Mouse (Mus musculus): ENCODE measurements around the gene Als2cl. TPM values are rescaled to one million over a fixed set of nuclear protein-coding genes. Genes with fewer than 3 reads are reported as not detected.

The Als2cl gene
- polyA plus RNA-seq, 1 experiment from 2014 or later, result 1.1 TPM

DNA sequence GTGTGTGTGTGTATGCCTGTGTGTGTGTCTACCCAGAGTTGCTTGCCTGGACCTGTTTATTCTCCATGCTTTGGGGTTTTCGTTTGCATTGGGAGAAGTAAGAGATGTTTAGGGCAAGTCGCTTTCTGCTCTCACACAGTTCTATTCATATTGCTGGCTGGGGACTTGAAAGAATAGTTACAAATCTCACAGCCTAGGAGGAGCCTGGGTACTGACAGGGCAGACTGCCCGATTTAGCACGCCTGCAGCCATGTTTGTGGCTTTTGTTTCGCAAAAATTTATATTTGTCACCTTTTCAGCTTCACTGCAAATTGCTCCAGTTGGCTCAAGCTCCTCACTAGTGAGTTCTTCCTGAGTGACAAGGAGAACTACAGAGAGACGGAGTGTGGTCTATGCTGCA lies 51.9 kb downstream of the Als2cl start:
- no peaks in the 10 kb centered on the region for H3K36me3 ChIP-seq (ENCODE audit: control insufficient read depth, insufficient read depth)

DNA sequence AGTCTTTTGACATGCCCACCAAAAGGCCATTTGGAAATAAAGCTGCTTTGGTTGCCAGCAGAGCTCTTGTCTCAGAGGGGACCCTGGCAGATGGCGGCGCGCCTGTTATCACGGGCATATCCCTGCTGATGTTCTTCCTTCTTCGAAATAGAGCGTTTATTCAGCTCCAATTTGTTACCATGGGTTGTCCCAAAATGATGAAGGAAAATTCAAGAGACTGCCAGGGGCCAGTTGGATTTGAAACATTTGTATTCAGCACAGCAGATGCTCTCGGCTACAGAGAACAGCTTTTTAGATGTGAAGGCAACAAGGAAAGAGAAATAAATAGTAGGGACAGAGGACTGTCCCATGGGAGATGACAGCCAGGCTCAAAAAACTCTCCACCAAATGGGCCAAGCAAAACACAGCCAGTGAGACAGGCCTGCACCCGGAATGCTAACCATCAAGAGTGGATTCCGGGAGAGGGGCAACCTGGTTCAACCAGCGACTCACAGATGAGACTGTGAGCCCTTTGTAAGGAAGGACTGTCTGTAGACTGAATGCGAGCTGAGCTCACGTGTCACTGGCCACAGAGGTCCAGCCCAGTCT lies 54.3 kb downstream of the Als2cl start:
- H3K27me3 ChIP-seq (replicated peaks; ENCODE audit: control insufficient read depth, insufficient read depth, low read length), result no peaks in the 10 kb centered on the region
- no peak overlapping the region for H3K4me3 ChIP-seq (replicated peaks; ENCODE audit: low read length)
- H3K9me3 ChIP-seq (ENCODE audit: control insufficient read depth, low read length), result no peaks in the 10 kb centered on the region
- H3K4me1 ChIP-seq (replicated peaks; ENCODE audit: control insufficient read depth, insufficient read depth, low read length), result 0 out of 2 replicates have a peak, but pooled peaks cover 6% of the 10 kb centered on the region
- H3K27ac ChIP-seq (ENCODE audit: low read length), result no peak overlapping the region
- H3K36me3 ChIP-seq (ENCODE audit: control insufficient read depth, insufficient read depth), result no peaks in the 10 kb centered on the region
- WGBS, result 72% methylated on average over 12 of the region's 12 CpGs
- peak; percentile 50; the same call in 1 of the 2 replicates for ATAC-seq
- H3K9ac ChIP-seq (replicated peaks; ENCODE audit: low read depth, low read length), result no peak overlapping the region
- H3K4me2 ChIP-seq (ENCODE audit: low read length), result no peak overlapping the region

More for the DNA sequence above, 51.9 kb downstream of the Als2cl start:
- no peaks in the 10 kb centered on the region for H3K27me3 ChIP-seq (replicated peaks; ENCODE audit: control insufficient read depth, insufficient read depth, low read length)
- no peak for ATAC-seq
- H3K4me3 ChIP-seq (replicated peaks; ENCODE audit: low read length), result no peak overlapping the region
- H3K4me1 ChIP-seq (replicated peaks; ENCODE audit: control insufficient read depth, insufficient read depth, low read length), result 0 out of 2 replicates have a peak, but pooled peaks cover 6% of the 10 kb centered on the region
- no peak overlapping the region for H3K4me2 ChIP-seq (ENCODE audit: low read length)
- no peak overlapping the region for H3K9ac ChIP-seq (replicated peaks; ENCODE audit: low read depth, low read length)
- WGBS, result 43% methylated on average over 6 of the region's 6 CpGs
- no peak overlapping the region for H3K27ac ChIP-seq (ENCODE audit: low read length)
- H3K9me3 ChIP-seq (ENCODE audit: control insufficient read depth, low read length), result no peaks in the 10 kb centered on the region

DNA sequence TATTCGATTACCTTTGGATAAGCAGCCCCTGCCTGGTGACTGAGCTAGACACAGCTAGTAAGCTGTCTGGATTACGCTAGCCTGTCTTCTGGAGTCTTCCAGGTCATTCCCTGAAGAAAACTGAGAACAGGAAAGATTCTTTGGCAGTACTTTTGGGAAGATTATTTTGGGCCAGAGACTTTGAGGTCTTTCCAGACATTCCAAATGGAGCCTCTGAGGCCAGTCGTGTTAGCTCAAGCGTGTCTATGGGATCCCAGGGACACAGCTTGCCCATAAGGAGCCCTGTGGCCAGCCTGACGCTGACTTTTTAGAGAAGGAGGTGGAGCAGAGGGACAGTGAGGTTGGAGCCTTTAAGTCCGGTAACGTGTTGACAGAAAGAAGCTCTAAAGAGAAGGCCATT lies 56.3 kb downstream of the Als2cl start:
- 86% methylated on average over 7 of the region's 7 CpGs for WGBS
- no peak overlapping the region for H3K9ac ChIP-seq (replicated peaks; ENCODE audit: low read depth, low read length)

DNA sequence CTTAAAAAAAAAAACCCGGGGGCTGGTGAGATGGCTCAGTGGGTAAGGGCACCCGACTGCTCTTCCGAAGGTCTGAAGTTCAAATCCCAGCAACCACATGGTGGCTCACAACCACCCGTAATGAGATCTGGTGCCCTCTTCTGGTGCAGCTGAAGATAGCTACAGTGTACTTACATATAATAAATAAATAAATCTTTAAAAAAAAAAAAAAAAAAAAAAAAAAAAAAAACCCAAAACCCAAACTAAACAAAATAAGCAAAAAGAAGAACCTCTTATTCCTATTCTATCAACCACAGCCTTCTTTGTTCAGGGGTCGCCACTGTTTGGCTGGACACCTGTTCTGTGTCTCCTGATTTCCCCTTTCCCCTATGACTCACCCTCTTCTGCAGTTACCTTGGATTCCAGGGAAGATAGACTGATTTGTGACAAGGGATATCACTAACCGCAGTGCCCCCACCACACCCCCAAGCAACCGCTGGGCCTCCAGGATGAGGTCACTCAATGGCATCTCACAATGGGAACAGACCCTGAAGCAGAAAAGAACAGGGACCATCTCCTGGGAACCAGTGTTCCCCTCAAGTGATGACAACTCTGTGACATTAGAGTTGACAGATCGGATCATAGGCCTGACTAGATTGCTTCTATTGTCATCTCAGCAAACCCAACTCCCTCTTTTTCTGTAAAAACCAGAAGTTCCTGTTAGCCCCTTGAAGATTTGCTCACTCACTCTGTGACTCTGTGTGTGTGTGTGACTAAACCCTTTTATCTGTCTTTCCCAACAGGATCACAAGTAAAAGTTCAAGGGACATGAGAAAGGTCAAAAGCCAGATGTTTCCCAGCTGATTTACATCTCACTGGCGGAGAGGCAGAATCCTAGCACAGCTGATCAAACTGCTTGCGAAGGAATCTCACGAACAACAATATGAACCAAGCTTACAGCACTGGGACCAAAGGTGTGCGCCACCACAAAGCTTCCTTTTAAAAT lies 58.1 kb downstream of the Als2cl start:
- H3K27me3 ChIP-seq (replicated peaks; ENCODE audit: control insufficient read depth, insufficient read depth, low read length), result no peaks in the 10 kb centered on the region
- 81% methylated on average over 12 of the region's 12 CpGs for WGBS

More for the DNA sequence above, 56.3 kb downstream of the Als2cl start:
- H3K9me3 ChIP-seq (ENCODE audit: control insufficient read depth, low read length), result no peaks in the 10 kb centered on the region
- H3K4me3 ChIP-seq (replicated peaks; ENCODE audit: low read length), result no peak overlapping the region
- ATAC-seq, result no peak
- no peaks in the 10 kb centered on the region for H3K36me3 ChIP-seq (ENCODE audit: control insufficient read depth, insufficient read depth)
- no peak overlapping the region for H3K4me2 ChIP-seq (ENCODE audit: low read length)
- no peak overlapping the region for H3K27ac ChIP-seq (ENCODE audit: low read length)
- H3K4me1 ChIP-seq (replicated peaks; ENCODE audit: control insufficient read depth, insufficient read depth, low read length), result 0 out of 2 replicates have a peak, but pooled peaks cover 6% of the 10 kb centered on the region
- H3K27me3 ChIP-seq (replicated peaks; ENCODE audit: control insufficient read depth, insufficient read depth, low read length), result no peaks in the 10 kb centered on the region

DNA sequence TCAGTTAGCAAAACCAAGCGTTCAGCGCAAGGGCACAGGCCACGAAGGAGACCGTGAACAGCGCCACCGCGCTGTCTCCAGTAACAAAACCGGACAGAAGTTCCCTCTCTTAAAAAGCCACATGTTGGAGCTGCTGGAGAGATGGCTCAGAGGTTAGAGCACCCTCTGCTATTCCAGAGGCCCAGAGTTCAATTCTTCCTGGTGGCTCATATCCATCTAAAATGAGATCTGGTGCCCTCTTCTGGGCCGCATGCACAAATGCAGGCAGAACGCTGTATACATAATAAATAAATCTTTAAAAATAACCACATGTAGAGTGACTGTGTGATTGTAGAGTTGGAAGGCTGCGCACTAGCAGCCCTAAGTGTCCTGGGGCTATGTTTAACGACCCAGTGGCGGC lies 64.6 kb downstream of the Als2cl start:
- Histone ChIP-seq H3K4me2 (ENCODE audit: low read length) (no peak overlapping the region), H3K27me3 (replicated peaks; ENCODE audit: control insufficient read depth, insufficient read depth, low read length) (peaks cover 24% of the 10 kb centered on the region), H3K27ac (ENCODE audit: low read length) (no peak overlapping the region), H3K4me3 (replicated peaks; ENCODE audit: low read length) (no peak overlapping the region), H3K4me1 (replicated peaks; ENCODE audit: control insufficient read depth, insufficient read depth, low read length) (peaks cover 11% of the 10 kb centered on the region), H3K36me3 (ENCODE audit: control insufficient read depth, insufficient read depth) (no peaks in the 10 kb centered on the region), H3K9me3 (ENCODE audit: control insufficient read depth, low read length) (no peaks in the 10 kb centered on the region), H3K9ac (replicated peaks; ENCODE audit: low read depth, low read length) (no peak overlapping the region)
- ATAC-seq, result no peak
- 41% methylated on average over 13 of the region's 13 CpGs for WGBS

More for the DNA sequence above, 58.1 kb downstream of the Als2cl start:
- H3K27ac ChIP-seq (ENCODE audit: low read length), result no peak overlapping the region
- H3K36me3 ChIP-seq (ENCODE audit: control insufficient read depth, insufficient read depth), result no peaks in the 10 kb centered on the region
- 0 out of 2 replicates have a peak, but pooled peaks cover 4% of the 10 kb centered on the region for H3K4me1 ChIP-seq (replicated peaks; ENCODE audit: control insufficient read depth, insufficient read depth, low read length)
- no peak overlapping the region for H3K4me3 ChIP-seq (replicated peaks; ENCODE audit: low read length)
- ATAC-seq, result no peak
- H3K9me3 ChIP-seq (ENCODE audit: control insufficient read depth, low read length), result no peaks in the 10 kb centered on the region
- no peak overlapping the region for H3K4me2 ChIP-seq (ENCODE audit: low read length)
- H3K9ac ChIP-seq (replicated peaks; ENCODE audit: low read depth, low read length), result no peak overlapping the region

DNA sequence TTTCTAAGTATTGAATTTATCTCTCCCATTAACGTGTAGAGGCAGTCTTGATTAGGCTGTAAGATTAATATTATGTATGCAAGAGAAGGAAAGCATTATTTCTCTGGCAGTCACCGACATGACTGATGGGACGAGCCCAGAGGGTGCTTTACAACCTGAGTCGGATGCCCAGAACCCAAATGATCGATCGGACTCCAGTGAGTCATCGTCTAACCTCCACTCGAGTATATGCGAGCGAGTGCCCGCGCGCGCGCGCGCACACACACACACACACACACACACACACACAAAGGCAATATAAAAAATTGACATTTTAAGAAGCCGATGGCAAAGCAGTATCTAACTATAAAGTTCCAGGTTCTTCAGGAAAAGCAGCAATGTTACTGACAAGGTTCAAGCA lies 65.7 kb downstream of the Als2cl start:
- peaks cover 24% of the 10 kb centered on the region for H3K27me3 ChIP-seq (replicated peaks; ENCODE audit: control insufficient read depth, insufficient read depth, low read length)
- no peak overlapping the region for H3K27ac ChIP-seq (ENCODE audit: low read length)
- H3K36me3 ChIP-seq (ENCODE audit: control insufficient read depth, insufficient read depth), result no peaks in the 10 kb centered on the region
- peaks cover 11% of the 10 kb centered on the region for H3K4me1 ChIP-seq (replicated peaks; ENCODE audit: control insufficient read depth, insufficient read depth, low read length)
- H3K9me3 ChIP-seq (ENCODE audit: control insufficient read depth, low read length), result no peaks in the 10 kb centered on the region
- H3K9ac ChIP-seq (replicated peaks; ENCODE audit: low read depth, low read length), result no peak overlapping the region
- WGBS, result 31% methylated on average over 18 of the region's 18 CpGs
- H3K4me2 ChIP-seq (ENCODE audit: low read length), result peak overlapping the region; percentile 13; the same call in 1 of the 2 replicates
- no peak overlapping the region for H3K4me3 ChIP-seq (replicated peaks; ENCODE audit: low read length)
- no peak for ATAC-seq

DNA sequence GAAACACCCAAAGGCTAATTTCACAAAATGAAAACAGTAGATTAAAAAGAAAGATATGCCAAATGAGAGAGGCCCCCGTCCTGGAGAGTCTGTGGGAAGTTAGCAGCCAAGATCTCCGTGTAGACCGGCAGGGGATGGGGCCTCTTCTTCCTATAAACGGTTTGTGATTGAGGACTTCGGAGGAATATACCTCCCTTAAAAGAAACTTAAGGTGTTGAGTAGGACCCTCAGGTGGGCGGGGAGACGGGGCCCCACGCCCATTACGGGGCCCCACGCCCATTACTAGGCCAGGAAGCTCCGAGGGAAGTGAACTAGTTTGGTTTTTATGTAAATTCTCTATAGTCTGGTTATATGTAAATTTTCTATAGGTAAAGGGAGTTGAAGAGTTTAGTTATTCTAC lies 66.3 kb downstream of the Als2cl start, which contains the start of gene Tdgf1:
Gene Tdgf1 (minus strand): TSS at position 233 of the 400 bp plus-strand sequence.
- 22% methylated on average over 11 of the region's 11 CpGs for WGBS
- no peak for ATAC-seq
- Histone ChIP-seq H3K36me3 (ENCODE audit: control insufficient read depth, insufficient read depth) (no peaks in the 10 kb centered on the region), H3K27me3 (replicated peaks; ENCODE audit: control insufficient read depth, insufficient read depth, low read length) (peaks cover 24% of the 10 kb centered on the region), H3K27ac (ENCODE audit: low read length) (no peak within 1 kb of the TSS), H3K9me3 (ENCODE audit: control insufficient read depth, low read length) (no peaks in the 10 kb centered on the region), H3K4me1 (replicated peaks; ENCODE audit: control insufficient read depth, insufficient read depth, low read length) (peaks cover 11% of the 10 kb centered on the region), H3K4me2 (ENCODE audit: low read length) (peak within 1 kb of the TSS; percentile 13; the same call in 1 of the 2 replicates), H3K4me3 (replicated peaks; ENCODE audit: low read length) (no peak within 1 kb of the TSS), H3K9ac (replicated peaks; ENCODE audit: low read depth, low read length) (no peak within 1 kb of the TSS)

DNA sequence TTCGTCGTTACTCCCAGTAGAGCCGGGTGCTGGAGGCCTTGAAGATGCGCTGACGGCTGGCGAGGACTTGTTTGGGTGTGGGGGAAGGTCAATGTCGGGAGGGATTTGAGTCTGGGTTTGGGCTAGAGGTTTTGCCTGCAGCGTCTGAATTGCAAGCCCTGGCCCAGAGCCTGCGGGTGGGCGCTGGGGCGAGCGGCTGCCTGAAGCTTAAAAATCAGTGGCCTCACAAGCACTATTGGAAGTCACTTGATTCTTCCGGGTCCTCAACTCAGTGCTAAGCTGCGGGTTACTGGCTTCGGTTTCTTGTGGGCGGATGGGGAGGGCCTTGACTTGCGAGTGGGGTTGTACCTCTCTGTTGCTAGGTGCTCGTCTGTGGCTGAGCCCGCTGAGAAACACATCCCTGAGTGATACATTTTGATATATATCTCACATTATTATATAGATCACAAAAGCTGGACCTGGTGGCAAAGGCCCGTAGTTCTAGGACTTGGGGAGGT lies 66.9 kb downstream of the Als2cl start:
- H3K36me3 ChIP-seq (ENCODE audit: control insufficient read depth, insufficient read depth), result no peaks in the 10 kb centered on the region
- H3K9me3 ChIP-seq (ENCODE audit: control insufficient read depth, low read length), result no peaks in the 10 kb centered on the region
- no peak overlapping the region for H3K9ac ChIP-seq (replicated peaks; ENCODE audit: low read depth, low read length)
- H3K4me1 ChIP-seq (replicated peaks; ENCODE audit: control insufficient read depth, insufficient read depth, low read length), result peaks cover 11% of the 10 kb centered on the region
- H3K4me2 ChIP-seq (ENCODE audit: low read length), result no peak overlapping the region
- 14% methylated on average over 20 of the region's 20 CpGs for WGBS
- H3K27me3 ChIP-seq (replicated peaks; ENCODE audit: control insufficient read depth, insufficient read depth, low read length), result peaks cover 24% of the 10 kb centered on the region
- ATAC-seq, result no peak
- H3K4me3 ChIP-seq (replicated peaks; ENCODE audit: low read length), result no peak overlapping the region
- H3K27ac ChIP-seq (ENCODE audit: low read length), result no peak overlapping the region

DNA sequence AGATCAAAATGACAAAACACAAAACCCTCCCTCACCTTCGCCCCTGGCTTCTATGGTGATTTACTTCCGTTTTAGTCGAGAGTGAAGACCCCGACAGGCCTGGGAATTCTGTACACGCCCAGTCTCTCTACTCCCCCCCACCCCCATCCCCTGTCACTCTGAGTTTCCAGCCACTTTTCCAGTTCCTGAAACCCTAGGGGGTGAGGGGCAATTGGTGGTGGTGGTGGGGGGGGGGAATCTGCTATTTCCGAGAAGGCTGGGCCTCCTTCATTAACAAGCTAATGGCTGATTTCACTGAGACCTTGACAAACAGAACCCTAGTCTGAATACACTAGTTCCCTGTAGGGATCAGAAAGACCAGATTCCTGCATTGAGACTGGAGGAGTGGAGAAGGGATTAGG lies 67.6 kb downstream of the Als2cl start:
- no peak overlapping the region for H3K4me3 ChIP-seq (replicated peaks; ENCODE audit: low read length)
- peaks cover 11% of the 10 kb centered on the region for H3K4me1 ChIP-seq (replicated peaks; ENCODE audit: control insufficient read depth, insufficient read depth, low read length)
- H3K27me3 ChIP-seq (replicated peaks; ENCODE audit: control insufficient read depth, insufficient read depth, low read length), result peaks cover 24% of the 10 kb centered on the region
- no peak overlapping the region for H3K9ac ChIP-seq (replicated peaks; ENCODE audit: low read depth, low read length)
- H3K36me3 ChIP-seq (ENCODE audit: control insufficient read depth, insufficient read depth), result no peaks in the 10 kb centered on the region
- 11% methylated on average over 6 of the region's 6 CpGs for WGBS
- H3K27ac ChIP-seq (ENCODE audit: low read length), result no peak overlapping the region
- no peak overlapping the region for H3K4me2 ChIP-seq (ENCODE audit: low read length)
- H3K9me3 ChIP-seq (ENCODE audit: control insufficient read depth, low read length), result no peaks in the 10 kb centered on the region
- ATAC-seq, result no peak
